Mouse (Mus musculus) right cerebral cortex, postnatal 10 days (tissue): ENCODE measurements at regions not wholly inside any gene's neighbourhood (a gene's known extent, or its start where the extent isn't known, plus 50 kb on each side); places are given as distances from the start of the nearest gene placed in this dataset.

ENCODE experiments used
- DNase-seq, 2 experiments: peaks; one replicate each; pipeline ENCODE4 v3.0.0; 2021; ENCODE audit warnings: low spot score in 2 of 2

DNA sequence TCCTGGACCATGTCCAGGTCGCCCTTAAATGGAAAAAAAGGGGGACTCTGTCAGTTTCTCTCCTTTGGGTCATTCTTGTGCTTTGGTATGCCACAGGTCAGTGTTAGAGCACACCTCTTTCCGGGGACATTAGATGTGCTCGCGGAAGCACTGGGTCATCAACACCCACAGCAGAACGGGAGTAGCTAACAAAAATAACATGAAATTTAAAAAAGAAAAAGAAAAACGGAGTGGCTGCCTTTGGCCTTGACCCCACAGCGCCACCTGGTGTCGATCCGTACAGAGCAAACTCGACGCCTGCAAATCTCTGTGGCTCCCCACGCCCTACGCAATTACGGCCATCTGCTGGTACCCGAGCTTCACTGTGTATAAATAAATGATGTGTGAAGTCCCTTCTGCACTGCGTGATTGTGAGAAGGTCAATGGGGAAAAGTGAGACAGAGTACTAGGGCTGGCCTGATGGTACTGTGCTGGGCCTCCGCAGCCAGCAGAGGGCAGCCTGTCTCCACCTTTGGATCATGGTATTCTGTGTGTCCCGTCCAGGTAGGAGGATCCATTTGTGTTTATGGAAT lies 99.0 kb upstream of the Slc7a12 start:
- peak; percentile 68 to 80 for DNase-seq

DNA sequence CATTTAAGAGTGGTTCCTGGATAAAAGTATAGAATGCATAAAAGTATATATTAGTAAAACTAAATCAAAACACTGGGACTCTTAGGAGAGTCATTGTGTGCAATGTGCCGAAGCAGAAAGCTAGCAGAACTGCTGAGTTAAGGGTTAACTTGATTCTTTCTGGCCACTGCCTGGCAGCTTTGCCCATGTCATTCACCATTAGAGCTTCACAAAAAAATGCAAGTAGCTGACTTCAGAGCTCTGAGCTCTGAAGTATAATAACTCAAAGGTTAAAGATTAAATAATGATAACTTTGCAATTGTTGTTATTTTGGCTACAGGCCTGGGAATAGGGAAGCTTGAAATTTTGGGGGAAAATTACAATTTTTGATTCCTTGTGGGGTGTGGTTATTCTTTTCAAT lies 89.8 kb upstream of the Slc7a12 start:
- DNase-seq, result no peak

DNA sequence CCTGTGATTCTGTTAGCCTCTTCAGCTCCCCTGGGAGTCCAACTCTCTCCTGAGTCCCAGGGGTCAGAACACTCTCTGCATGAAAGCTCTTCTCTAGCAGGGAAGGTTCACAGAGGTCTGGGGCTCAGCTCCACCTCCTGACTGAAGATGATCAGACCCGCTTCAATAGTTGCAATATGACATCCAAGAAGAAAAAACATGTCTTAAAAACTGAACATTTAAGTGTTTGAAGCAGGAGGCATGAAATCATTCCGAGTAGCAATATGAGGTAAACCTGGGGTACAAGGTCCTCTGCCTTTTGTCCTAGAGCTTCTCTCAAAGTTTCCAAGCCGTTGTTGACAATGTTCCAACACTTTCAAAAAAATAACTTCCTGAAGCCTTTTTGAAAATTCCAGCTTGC lies 81.8 kb upstream of the Slc7a12 start:
- no peak for DNase-seq

DNA sequence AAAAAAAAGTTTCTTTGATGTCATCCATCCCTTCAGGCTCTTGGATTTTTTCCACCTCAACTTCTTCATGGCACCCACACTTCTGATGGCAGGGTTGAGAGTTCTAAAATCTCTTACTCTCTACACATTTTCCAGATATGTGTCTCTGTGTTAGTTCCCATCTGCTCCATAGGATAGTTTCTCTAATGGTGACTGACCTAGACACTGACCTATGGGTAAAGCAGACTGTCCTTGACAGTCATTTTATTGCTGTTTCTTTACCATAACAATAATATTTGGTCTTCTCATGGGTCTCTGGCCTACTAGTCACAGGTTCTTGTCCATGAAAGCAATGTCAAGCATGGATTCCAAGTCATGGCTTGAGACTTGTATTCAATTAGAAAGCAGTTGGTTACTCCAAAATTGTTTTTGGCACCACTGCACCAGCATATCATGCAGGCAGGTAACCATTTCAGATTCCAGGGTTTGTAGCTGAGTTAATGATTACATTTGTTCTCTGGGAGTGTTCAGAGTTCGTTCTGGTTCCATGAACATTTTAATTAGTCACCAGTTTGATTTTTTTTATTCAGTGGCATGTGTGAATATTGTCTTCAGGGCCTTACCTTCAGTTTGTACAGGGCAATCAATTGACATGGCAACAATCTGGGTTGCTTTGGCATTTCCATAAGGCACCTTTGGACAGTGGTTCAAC lies 71.9 kb upstream of the Slc7a12 start:
- no peak for DNase-seq
